Mouse (Mus musculus) spleen, adult 2 months (tissue): ENCODE measurements around the gene Asb11. TPM values are rescaled to one million over a fixed set of nuclear protein-coding genes. Genes with fewer than 3 reads are reported as not detected.

Experiments
- DNase-seq, 2 experiments: peaks; one replicate each; pipeline versions ENCODE4 v3.0.0 to v3.0.0-alpha.2; 2012 to 2021; ENCODE audit warnings: low spot score in 2 of 2, low read depth in 1 of 2
- H3K27ac ChIP-seq: fragments of 200-500 bp; 2 replicates; pipeline ENCODE4 v1.5.1; 2012; ENCODE audit warnings: low read length, inconsistent platforms; ENCODE audit not compliant: insufficient read depth
- H3K27me3 ChIP-seq: fragments of 200-500 bp; 2 replicates; pipeline ENCODE4 v1.6.1; 2012; ENCODE audit warnings: mild to moderate bottlenecking, moderate library complexity, low read length, inconsistent platforms; ENCODE audit not compliant: control insufficient read depth, insufficient read depth
- H3K36me3 ChIP-seq: fragments of 200-500 bp; 2 replicates; pipeline ENCODE4 v1.6.1; 2012; ENCODE audit warnings: mild to moderate bottlenecking, low read length, inconsistent platforms; ENCODE audit not compliant: control insufficient read depth, insufficient read depth
- H3K4me1 ChIP-seq: fragments of 200-500 bp; 2 replicates; pipeline ENCODE4 v1.6.1; 2011; ENCODE audit warnings: inconsistent platforms; ENCODE audit not compliant: control insufficient read depth, insufficient read depth, insufficient read length
- H3K4me3 ChIP-seq: fragments of 200-500 bp; 2 replicates; pipeline ENCODE4 v1.5.1; 2011; ENCODE audit warnings: mild to moderate bottlenecking, inconsistent platforms; ENCODE audit not compliant: insufficient read depth, insufficient read length; ENCODE audit errors: extremely low read depth
- CTCF ChIP-seq: fragments of 200-500 bp; IDR thresholded peaks from 2 replicates; pipeline ENCODE4 v1.5.1; 2011; ENCODE audit warnings: mild to moderate bottlenecking, inconsistent platforms; ENCODE audit not compliant: insufficient read depth, insufficient read length, insufficient replicate concordance; ENCODE audit errors: extremely low read depth
- POLR2A ChIP-seq: fragments of 200-500 bp; IDR thresholded peaks from 2 replicates; pipeline ENCODE4 v1.6.1; 2011; ENCODE audit warnings: low read depth, low read length, inconsistent platforms
- WGBS: fragments of 180-500 bp; shearing (Covaris S2); methylation state at CpG from one replicate; pipeline ENCODE4 v1.1.7; 2018; 5-methylcytosine and 5-hydroxymethylcytosine counted together
- polyA plus RNA-seq: library from polyadenylated mRNA; depleted of rRNA; stranded (reverse); fragments of >200 nt; gene quantifications from 2 replicates; pipeline ENCODE4 v1.2.3, GENCODE M21; 2012; rRNA removed

Gene Asb11
- polyA plus RNA-seq, 1 experiment = not detected

DNA sequence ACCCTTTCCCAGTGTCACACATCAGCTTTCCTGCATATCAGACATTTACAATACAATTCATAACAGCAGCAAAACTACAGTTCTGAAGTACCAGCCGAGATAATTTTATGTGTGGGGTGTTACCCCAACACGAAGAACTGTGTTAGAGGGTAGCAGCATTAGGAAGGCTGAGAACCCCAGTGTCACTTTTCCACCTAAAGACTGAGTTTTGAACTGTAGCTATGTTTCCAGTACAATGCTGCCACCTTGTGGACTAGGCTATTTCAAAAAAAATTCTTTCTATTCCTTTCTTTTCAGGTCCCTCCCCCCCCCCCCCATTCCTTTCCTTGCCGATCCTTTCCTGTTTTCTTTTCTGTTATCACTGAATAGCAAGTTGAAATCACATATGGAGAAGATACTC lies 12.4 kb downstream of the Asb11 start:
- DNase-seq = no peak

GRCm38 (mm10) chrX:164459205-164459878 lies 22.5 kb downstream of the Asb11 start:
- no peak overlapping the region for H3K27ac ChIP-seq
- no peak for DNase-seq
- 64% methylated on average over 6 of the region's 6 CpGs for WGBS
- H3K4me3 ChIP-seq = no peak overlapping the region
- TF ChIP-seq CTCF (no peak), POLR2A (no peak)
- H3K36me3 ChIP-seq = no peaks in the 10 kb centered on the region
- H3K27me3 ChIP-seq = no peaks in the 10 kb centered on the region
- H3K4me1 ChIP-seq = no peaks in the 10 kb centered on the region

More for the DNA sequence above, 12.4 kb downstream of the Asb11 start:
- H3K27me3 ChIP-seq = no peaks in the 10 kb centered on the region
- WGBS = 18% methylated on average over 3 of the region's 3 CpGs
- H3K36me3 ChIP-seq = no peaks in the 10 kb centered on the region
- H3K4me3 ChIP-seq = no peak overlapping the region
- TF ChIP-seq CTCF = 0 out of 2 replicates have a peak, but pooled peaks have one; percentile 6
- no peak for TF ChIP-seq POLR2A
- no peaks in the 10 kb centered on the region for H3K4me1 ChIP-seq
- no peak overlapping the region for H3K27ac ChIP-seq

DNA sequence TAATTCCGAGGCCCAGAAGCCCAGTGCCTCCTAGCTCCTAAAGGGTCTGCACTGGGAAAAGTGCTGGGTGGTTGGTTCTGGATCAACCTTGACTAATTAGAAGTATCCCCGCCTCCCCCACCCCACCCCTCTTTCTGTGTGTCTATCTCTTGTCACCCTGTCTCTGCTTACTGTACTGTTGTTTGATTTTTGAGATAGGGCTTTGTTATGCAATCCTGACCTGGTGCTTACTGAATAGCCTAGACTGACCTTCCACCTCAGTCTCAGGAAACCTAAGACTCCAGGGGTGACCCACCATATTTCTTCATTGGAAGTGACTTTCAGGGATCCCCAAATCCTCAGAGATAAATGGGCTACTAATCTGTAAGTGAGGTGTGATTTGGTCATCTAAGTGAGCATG lies 65.5 kb downstream of the Asb11 start:
- no peak for TF ChIP-seq CTCF
- TF ChIP-seq POLR2A = no peak

GRCm38 (mm10) chrX:164505709-164506498 lies 69.1 kb downstream of the Asb11 start, which contains the start of gene Asb9:
Asb9 (plus strand) TSS chrX:164506327.
- TF ChIP-seq CTCF (no peak), POLR2A (no peak)
- Histone ChIP-seq H3K4me1 (no peaks in the 10 kb centered on the region), H3K27me3 (no peaks in the 10 kb centered on the region), H3K36me3 (no peaks in the 10 kb centered on the region), H3K4me3 (no peak within 1 kb of the TSS), H3K27ac (no peak within 1 kb of the TSS)
- no peak for DNase-seq
- 79% methylated on average over 10 of the region's 10 CpGs for WGBS

More for the DNA sequence above, 65.5 kb downstream of the Asb11 start:
- DNase-seq = no peak
- H3K27me3 ChIP-seq = no peaks in the 10 kb centered on the region
- 74% methylated on average over 2 of the region's 2 CpGs for WGBS
- H3K27ac ChIP-seq = no peak overlapping the region
- no peaks in the 10 kb centered on the region for H3K4me1 ChIP-seq
- no peak overlapping the region for H3K4me3 ChIP-seq
- H3K36me3 ChIP-seq = no peaks in the 10 kb centered on the region

GRCm38 (mm10) chrX:164507068-164507467 lies 70.3 kb downstream of the Asb11 start:
- no peak overlapping the region for H3K4me3 ChIP-seq
- no peaks in the 10 kb centered on the region for H3K4me1 ChIP-seq
- no peak for TF ChIP-seq CTCF
- TF ChIP-seq POLR2A = no peak
- DNase-seq = no peak
- WGBS = 84% methylated on average over 4 of the region's 4 CpGs
- H3K36me3 ChIP-seq = no peaks in the 10 kb centered on the region
- H3K27me3 ChIP-seq = no peaks in the 10 kb centered on the region
- H3K27ac ChIP-seq = no peak overlapping the region

DNA sequence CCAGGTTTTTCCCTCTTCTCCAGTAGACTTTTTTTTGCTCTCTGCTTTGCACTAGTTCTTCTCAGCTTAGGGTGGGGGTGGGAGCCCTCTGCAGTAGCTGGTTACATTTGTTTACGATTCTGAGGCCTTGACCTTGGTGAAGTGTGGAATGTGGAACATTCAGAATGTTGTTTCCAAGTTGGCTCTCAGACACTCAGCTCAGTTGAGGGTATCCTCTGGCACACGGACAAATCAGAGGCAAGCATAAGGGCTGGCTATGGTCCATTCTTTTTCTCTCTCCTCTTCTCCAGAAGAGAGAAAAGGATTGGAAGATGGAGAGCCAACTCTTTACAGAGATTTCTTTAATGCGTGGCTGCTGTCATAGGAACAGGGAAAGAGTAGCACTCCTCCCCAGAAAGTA lies 71.9 kb downstream of the Asb11 start:
- TF ChIP-seq POLR2A (no peak), CTCF (no peak)
- H3K36me3 ChIP-seq = no peaks in the 10 kb centered on the region
- no peaks in the 10 kb centered on the region for H3K4me1 ChIP-seq
- WGBS = 70% methylated on average over 3 of the region's 3 CpGs
- H3K27me3 ChIP-seq = no peaks in the 10 kb centered on the region
- H3K4me3 ChIP-seq = no peak overlapping the region
- H3K27ac ChIP-seq = no peak overlapping the region
- DNase-seq = no peak

Other genes starting within 250 kb of the Asb11 start
- gene Bmx, start 178.8 kb upstream of the Asb11 start, polyA plus RNA-seq = 0.09 TPM in 2 replicates
- gene Pir, start 167.6 kb upstream of the Asb11 start, polyA plus RNA-seq = 0.97 and 0.99 TPM in 2 replicates
- 0.62 and 1.1 TPM in 2 replicates for gene Vegfd, start 63.6 kb upstream of the Asb11 start, polyA plus RNA-seq
- gene Piga, start 17.2 kb upstream of the Asb11 start, polyA plus RNA-seq = 1.8 and 2.2 TPM in 2 replicates
- gene Asb9, start 69.3 kb downstream of the Asb11 start, polyA plus RNA-seq = not detected in 2 replicates